Mouse (Mus musculus) adrenal gland, postnatal 14 days (tissue): ENCODE measurements around the gene Vmn1r80. TPM values are rescaled to one million over a fixed set of nuclear protein-coding genes. Genes with fewer than 3 reads are reported as not detected.
"Not testable (repeated sequence)": the region's sequence is repeated elsewhere in the genome, so short reads cannot be mapped to it uniquely, and the experiment has no call there.

ENCODE experiments used
- DNase-seq: peaks from one replicate; pipeline ENCODE4 v3.0.0; 2021; ENCODE audit warnings: mixed read lengths
- long read RNA-seq, 2 experiments: library from polyadenylated mRNA; stranded (forward); transcript quantifications; one replicate each; pipeline ENCODE4 v2.0.0; 2021
- total RNA-seq: library from RNA; stranded (reverse); gene quantifications from 2 replicates; pipeline ENCODE4 v1.2.3, GENCODE M21; 2021

Vmn1r80 gene
- not detected in 2 replicates for total RNA-seq
- long read RNA-seq, experiment 1, result 0 reads
- long read RNA-seq, experiment 2, result 0 reads

GRCm38 (mm10) chr7:12188986-12189385 is at the start of gene Vmn1r80:
TSS of gene Vmn1r80 (plus strand) at chr7:12189286.
- no peak for DNase-seq

DNA sequence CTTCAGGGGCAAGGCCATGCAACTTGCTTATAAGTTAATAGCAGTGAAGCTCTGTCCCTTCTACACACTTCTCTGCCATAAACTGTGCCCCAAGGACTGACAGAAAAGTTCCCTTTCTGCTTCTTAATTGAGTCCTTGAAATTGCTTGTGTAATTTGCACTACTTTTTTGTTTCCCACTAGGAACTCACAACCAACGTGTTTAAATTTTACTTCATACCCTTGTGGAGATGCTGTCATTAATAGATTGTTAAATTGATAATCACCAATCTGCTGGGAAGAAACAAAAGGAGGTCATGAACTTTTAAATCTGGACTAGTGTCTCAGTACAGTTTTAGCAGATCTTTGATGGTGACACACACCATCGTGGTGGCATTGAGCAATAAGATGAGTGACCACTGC is 39.1 kb upstream of the Vmn1r80 start, which contains the start of gene Vmn1r78:
Gene Vmn1r78 (plus strand): TSS at position 301 of the 400 bp plus-strand sequence.
- DNase-seq, result no peak

GRCm38 (mm10) chr7:12156463-12156862 is 32.6 kb upstream of the Vmn1r80 start:
- DNase-seq, result not testable (repeated sequence)

GRCm38 (mm10) chr7:12170979-12171378 is 18.1 kb upstream of the Vmn1r80 start, which contains the start of gene Vmn1r79:
TSS of gene Vmn1r79 (plus strand) at chr7:12171279.
- not testable (repeated sequence) for DNase-seq

- DNase-seq, result peak; percentile 31
Measured at GRCm38 (mm10) chr7:12172926-12173325, 16.2 kb upstream of the Vmn1r80 start.

DNA sequence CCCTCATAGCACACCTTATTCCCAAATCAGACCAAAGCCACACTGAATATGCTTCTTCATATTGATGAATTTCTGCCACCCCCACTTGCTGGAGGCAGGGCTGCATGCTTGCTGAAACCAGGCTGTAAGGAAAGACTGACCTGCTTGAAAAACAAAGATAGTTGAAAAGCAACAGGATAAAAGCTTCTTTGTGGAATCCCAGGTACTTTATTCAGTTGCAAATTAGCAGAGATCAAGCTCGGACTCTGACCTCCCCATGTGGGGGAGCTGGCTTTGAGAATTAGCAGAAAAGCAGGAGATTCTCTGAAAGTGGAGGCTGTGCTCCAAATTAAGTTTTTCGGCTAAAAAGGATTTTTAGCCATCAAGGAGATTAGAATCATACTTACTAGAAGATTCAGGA is 15.1 kb downstream of the Vmn1r80 start:
- DNase-seq, result no peak

Other genes with a start within 250 kb of the Vmn1r80 start
- gene Vmn1r77, start 152.5 kb upstream of the Vmn1r80 start, total RNA-seq, result not detected in 2 replicates
- not detected in 2 replicates for gene Vmn1r78, start 39.0 kb upstream of the Vmn1r80 start, total RNA-seq
- not detected in 2 replicates for gene Vmn1r79, start 18.0 kb upstream of the Vmn1r80 start, total RNA-seq
- gene Vmn1r81, start 79.0 kb downstream of the Vmn1r80 start, total RNA-seq, result not detected in 2 replicates
- gene Vmn1r82, start 111.1 kb downstream of the Vmn1r80 start, total RNA-seq, result not detected in 2 replicates
- gene Vmn1r83, start 140.2 kb downstream of the Vmn1r80 start, total RNA-seq, result not detected in 2 replicates
- gene Vmn1r84, start 180.0 kb downstream of the Vmn1r80 start, total RNA-seq, result not detected in 2 replicates
- gene Zfp551, start 233.5 kb downstream of the Vmn1r80 start, total RNA-seq, result 3.8 and 4.9 TPM in 2 replicates